Mouse (Mus musculus): Measurements from ENCODE around the gene Agxt2. TPM values are rescaled to one million over a fixed set of nuclear protein-coding genes. Genes with fewer than 3 reads are reported as not detected.

The Agxt2 gene
- polyA plus RNA-seq (2015; fragmentation: Nextera tagmentation; extraction: Ambion mirVana): 9.8 and 11.7 TPM in 2 replicates

DNA sequence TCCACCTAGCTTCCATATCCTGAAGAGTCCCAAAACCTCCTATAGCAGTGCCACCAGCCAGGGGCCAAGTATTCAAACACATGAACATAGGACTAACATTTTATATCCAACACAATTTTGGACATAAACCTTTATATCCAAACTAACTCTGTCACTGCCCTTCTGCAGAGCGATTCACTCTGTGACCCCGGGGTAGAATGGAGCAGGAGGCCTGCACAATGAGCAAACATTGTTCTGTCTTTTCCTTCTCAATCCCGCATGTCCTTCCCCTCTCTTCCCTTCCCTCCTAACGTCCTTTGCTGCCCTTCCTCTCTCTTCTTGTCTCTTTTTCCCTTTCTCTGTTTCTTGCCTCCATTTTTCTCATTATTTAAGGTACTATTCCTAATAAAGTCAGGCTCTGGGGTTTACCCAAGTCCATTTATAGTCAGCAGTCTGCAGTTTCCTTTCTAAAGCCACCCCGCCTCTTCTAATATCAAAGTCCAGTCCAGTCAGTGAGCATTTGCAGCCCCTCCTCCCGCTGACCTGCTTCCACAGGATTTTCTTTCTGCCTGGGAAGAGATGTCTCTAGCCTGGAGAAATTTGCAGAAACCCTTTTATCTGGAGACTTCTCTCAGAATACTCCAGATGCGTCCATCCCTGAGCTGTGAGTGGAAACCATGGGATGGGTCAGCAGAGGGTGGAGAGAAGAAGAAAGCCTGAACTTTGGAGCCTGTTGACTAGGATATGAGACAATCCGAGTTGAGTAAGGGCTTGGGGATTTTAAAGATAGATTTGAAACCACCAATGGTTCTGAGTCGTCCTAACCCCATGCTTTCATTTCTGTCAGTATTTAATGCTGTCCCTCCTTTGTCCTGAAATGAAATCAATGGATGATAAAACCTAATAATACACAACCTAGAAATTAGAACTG, at the start of gene Agxt2:
Gene Agxt2, plus strand, starts transcription at position 494 of the 910 bp plus-strand sequence.
- ATAC-seq (ENCODE audit: insufficient read depth): peak; percentile 65
- WGBS (ENCODE audit: insufficient replicate concordance): 47% methylated on average over 9 of the region's 9 CpGs

DNA sequence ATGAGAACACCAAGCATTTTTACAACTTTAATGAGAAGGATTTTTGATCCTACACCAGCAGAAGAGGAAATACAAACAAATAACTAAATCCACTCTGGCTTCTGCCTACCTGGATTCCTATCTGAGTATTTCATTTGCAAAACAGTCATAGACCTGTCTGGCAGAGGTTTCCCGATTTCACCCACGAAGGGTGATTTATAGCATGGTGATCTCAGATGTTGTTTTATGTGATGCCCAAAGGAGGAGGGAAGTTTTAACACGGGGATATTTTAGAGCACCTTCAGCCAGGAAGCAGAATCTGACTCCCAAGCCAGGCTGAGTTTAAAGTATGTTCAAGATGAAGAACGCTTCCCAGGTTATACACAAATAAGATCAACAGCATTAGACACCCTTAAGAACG, 46.5 kb upstream of the Agxt2 start:
- ATAC-seq (ENCODE audit: insufficient read depth): no peak
- H3K36me3 ChIP-seq (replicated peaks): no peaks in the 10 kb centered on the region
- 52% methylated on average over 5 of the region's 5 CpGs for WGBS (ENCODE audit: insufficient replicate concordance)
- H3K4me2 ChIP-seq: no peak overlapping the region
- H3K9ac ChIP-seq: no peak overlapping the region
- H3K9me3 ChIP-seq (replicated peaks): no peaks in the 10 kb centered on the region
- no peak overlapping the region for H3K27ac ChIP-seq (replicated peaks)
- H3K27me3 ChIP-seq: no peaks in the 10 kb centered on the region
- H3K4me3 ChIP-seq (replicated peaks): no peak overlapping the region
- no peaks in the 10 kb centered on the region for H3K4me1 ChIP-seq (replicated peaks)

More for the DNA sequence above, at the start of gene Agxt2:
- no peaks in the 10 kb centered on the region for H3K27me3 ChIP-seq
- peak within 1 kb of the TSS; percentile 54 for H3K27ac ChIP-seq (replicated peaks)
- peak within 1 kb of the TSS; percentile 25 for H3K4me2 ChIP-seq
- peak within 1 kb of the TSS; percentile 31; the same call in 1 of the 2 replicates for H3K4me3 ChIP-seq (replicated peaks)
- H3K9ac ChIP-seq: no peak within 1 kb of the TSS
- no peaks in the 10 kb centered on the region for H3K4me1 ChIP-seq (replicated peaks)
- H3K9me3 ChIP-seq (replicated peaks): no peaks in the 10 kb centered on the region
- no peaks in the 10 kb centered on the region for H3K36me3 ChIP-seq (replicated peaks)

DNA sequence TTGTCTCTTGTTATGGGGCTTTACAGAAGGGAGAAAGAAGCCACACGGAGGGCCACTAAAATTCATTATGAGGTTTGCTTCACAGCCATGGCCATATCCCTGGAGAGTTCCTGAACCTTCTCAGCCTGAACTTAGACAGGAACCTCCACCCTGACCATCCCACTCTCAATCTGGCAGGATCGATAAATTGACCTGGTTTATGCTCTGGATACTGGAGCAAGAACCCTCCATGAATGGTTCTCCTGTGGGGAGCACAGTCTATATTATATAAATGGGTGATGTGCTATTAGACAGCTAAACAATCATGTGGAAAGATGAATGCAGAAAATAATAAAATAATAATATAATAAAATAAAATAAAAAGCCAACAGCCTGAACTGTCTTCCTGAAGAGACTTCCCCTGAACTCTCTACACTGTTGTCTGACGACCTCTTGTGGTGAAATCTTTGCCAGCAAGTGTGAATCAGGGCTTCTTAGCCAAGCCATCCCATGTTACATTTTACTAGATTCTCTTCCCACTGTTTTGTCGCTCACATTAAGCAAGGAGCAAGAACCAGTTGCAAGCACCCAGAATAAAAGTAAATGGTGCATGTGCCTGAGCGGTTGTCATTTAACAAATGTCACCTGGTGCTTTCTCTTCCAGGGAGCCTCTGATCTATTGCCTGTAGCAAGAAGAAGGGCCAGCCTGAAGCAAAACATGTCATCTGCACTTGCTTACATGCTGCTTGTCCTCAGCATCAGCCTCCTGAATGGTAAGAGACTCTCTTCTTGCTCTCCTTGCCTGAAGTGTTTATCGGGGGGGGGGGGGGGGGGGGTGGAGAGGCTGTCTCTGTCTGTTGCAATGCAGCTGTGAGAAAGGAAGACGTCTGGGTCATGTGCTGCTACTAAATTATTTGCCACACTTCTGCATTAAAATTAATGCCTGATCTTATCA, 44.5 kb upstream of the Agxt2 start:
- no peaks in the 10 kb centered on the region for H3K27me3 ChIP-seq
- H3K36me3 ChIP-seq (replicated peaks): no peaks in the 10 kb centered on the region
- ATAC-seq (ENCODE audit: insufficient read depth): no peak
- H3K9me3 ChIP-seq (replicated peaks): no peaks in the 10 kb centered on the region
- no peak overlapping the region for H3K9ac ChIP-seq
- H3K4me1 ChIP-seq (replicated peaks): no peaks in the 10 kb centered on the region
- WGBS (ENCODE audit: insufficient replicate concordance): 38% methylated on average over 6 of the region's 7 CpGs
- H3K4me3 ChIP-seq (replicated peaks): no peak overlapping the region
- no peak overlapping the region for H3K27ac ChIP-seq (replicated peaks)
- H3K4me2 ChIP-seq: no peak overlapping the region

DNA sequence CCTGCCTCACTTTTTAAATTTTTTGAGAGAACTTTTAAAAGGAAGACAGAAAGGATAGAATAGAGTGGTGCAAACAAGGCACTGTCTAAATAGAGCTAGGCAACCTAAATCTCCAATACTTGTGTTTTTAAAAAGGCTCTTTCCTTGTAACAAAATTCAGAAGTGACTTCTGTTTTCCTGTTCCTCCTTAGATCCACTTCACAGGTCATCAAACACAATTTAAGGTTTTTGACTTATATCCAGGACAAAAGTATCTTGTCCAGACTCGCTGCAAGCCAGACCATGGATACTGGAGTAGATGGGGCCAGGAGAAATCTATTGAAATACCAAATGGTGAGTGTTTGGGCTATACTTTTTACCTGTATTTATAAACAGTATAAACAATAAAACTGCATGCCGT, 33.3 kb upstream of the Agxt2 start, which contains the start of gene Gm21973:
Gene Gm21973, plus strand, starts transcription at position 301 of the 400 bp plus-strand sequence.
- ATAC-seq (ENCODE audit: insufficient read depth): no peak
- Histone ChIP-seq H3K9ac (no peak within 1 kb of the TSS), H3K4me3 (replicated peaks) (no peak within 1 kb of the TSS), H3K27ac (replicated peaks) (no peak within 1 kb of the TSS), H3K4me2 (no peak within 1 kb of the TSS), H3K9me3 (replicated peaks) (no peaks in the 10 kb centered on the region), H3K27me3 (no peaks in the 10 kb centered on the region), H3K36me3 (replicated peaks) (no peaks in the 10 kb centered on the region), H3K4me1 (replicated peaks) (no peaks in the 10 kb centered on the region)
- WGBS (ENCODE audit: insufficient replicate concordance): 72% methylated on average over 2 of the region's 2 CpGs

DNA sequence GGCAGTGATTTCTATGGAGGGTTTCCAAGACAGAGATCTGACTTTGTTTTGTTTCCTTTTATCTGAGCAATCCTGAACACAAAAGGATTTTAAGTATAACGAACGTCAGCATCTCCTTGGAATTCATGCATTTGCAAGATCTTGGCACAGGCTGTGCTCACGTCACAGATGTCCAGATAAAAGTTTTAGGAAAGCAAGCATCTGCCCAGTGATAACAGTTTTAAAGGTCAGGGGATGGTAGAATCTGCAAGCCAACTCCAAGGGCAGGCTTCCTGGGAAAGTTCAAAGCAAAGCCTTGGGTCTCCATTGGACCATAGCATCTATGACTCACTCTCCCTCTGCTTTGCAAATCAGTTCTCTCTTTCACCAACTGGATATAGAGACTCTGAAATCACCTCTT, 27.7 kb upstream of the Agxt2 start:
- no peak for ATAC-seq (ENCODE audit: insufficient read depth)
- H3K4me2 ChIP-seq: no peak overlapping the region
- WGBS (ENCODE audit: insufficient replicate concordance): 52% methylated on average over 3 of the region's 3 CpGs
- no peak overlapping the region for H3K27ac ChIP-seq (replicated peaks)
- no peaks in the 10 kb centered on the region for H3K27me3 ChIP-seq
- H3K9me3 ChIP-seq (replicated peaks): no peaks in the 10 kb centered on the region
- no peak overlapping the region for H3K9ac ChIP-seq
- no peaks in the 10 kb centered on the region for H3K4me1 ChIP-seq (replicated peaks)
- H3K36me3 ChIP-seq (replicated peaks): no peaks in the 10 kb centered on the region
- H3K4me3 ChIP-seq (replicated peaks): no peak overlapping the region

DNA sequence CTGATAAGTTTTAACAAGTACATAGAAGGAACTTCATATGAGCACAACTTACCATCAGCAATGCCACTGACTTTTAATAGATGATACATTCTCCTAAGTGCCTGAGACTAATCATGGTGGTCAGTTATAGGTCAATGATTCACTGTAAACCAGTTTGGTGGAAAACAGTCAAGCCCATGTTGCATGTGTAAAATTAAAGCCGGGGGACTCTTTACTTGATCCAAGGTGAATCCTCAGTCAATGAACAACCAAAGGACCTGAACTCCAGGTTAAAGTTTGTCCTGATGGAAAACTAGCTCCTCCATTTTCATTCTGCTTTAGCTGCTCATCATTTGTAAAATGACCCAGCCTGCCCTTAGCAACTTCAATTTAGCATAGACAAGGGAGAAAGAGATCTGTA, 25.8 kb upstream of the Agxt2 start:
- Histone ChIP-seq H3K4me2 (no peak overlapping the region), H3K36me3 (replicated peaks) (no peaks in the 10 kb centered on the region)

DNA sequence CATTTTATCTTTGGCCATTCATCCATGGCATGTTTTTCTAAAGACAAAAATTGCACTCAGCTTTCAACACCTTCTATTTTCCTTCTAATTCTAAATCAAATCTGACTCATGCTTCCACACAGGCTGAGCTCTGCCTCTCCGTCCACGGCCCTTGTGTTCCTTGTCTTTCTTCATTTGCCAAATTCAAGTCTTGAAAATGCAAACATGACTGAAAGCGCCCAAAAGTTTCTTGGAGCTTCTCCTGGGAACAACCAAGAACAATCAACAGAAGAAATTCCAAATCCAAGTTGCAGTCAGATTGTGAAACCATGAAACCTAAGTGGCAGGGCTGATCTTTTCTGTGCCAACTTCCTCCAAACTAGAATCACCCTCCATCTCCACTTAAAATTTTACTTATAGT, 19.7 kb upstream of the Agxt2 start:
- H3K4me2 ChIP-seq: no peak overlapping the region
- no peaks in the 10 kb centered on the region for H3K27me3 ChIP-seq
- H3K36me3 ChIP-seq (replicated peaks): no peaks in the 10 kb centered on the region
- WGBS (ENCODE audit: insufficient replicate concordance): 60% methylated on average over 3 of the region's 3 CpGs
- H3K9ac ChIP-seq: no peak overlapping the region
- ATAC-seq (ENCODE audit: insufficient read depth): no peak
- no peak overlapping the region for H3K27ac ChIP-seq (replicated peaks)
- H3K4me1 ChIP-seq (replicated peaks): no peaks in the 10 kb centered on the region
- no peak overlapping the region for H3K4me3 ChIP-seq (replicated peaks)
- H3K9me3 ChIP-seq (replicated peaks): no peaks in the 10 kb centered on the region

More for the DNA sequence above, 25.8 kb upstream of the Agxt2 start:
- H3K9ac ChIP-seq: no peak overlapping the region
- H3K9me3 ChIP-seq (replicated peaks): no peaks in the 10 kb centered on the region
- ATAC-seq (ENCODE audit: insufficient read depth): no peak
- 67% methylated on average over 1 of the region's 1 CpGs for WGBS (ENCODE audit: insufficient replicate concordance)
- no peak overlapping the region for H3K27ac ChIP-seq (replicated peaks)
- H3K4me3 ChIP-seq (replicated peaks): no peak overlapping the region
- H3K4me1 ChIP-seq (replicated peaks): no peaks in the 10 kb centered on the region
- H3K27me3 ChIP-seq: no peaks in the 10 kb centered on the region

DNA sequence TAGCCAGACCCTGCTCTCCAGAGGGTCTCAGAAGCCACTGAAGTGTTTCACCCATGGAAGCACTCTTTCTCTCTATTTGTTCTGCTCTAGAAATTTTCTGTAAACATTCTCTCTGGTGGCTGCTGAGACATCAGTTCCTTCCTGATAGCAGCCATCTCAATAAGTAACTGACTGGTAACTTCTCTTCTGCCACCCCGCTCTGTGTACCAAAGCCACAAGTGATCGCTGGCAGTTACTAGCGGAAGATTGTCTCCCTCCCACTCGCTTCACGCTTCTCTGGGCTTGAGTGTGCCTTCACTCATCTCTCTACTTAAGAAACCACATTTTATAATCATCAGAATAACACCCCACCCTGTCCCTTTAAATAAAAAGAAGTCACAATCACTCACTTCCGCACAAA, 11.3 kb upstream of the Agxt2 start:
- H3K4me3 ChIP-seq (replicated peaks): no peak overlapping the region

DNA sequence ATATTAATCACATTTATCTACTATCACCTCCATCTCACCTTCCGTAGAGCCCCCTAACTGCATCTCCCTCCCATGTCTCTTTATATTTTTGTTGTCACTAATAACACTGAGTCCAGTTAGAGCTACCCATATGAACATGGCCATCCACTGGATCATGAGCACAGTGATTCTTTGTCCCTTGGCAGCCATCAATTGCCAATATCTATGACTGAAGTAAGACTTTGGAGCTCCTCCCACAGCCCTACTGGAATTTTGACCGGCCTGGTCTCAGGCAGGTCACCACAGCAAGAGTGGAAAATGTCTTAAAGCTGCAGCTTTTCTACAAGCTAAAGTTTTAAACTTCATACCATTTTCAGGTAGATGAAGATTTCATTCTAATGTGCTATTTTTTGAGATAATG, 8.0 kb downstream of the Agxt2 start:
- no peak overlapping the region for H3K27ac ChIP-seq (replicated peaks)
- H3K9me3 ChIP-seq (replicated peaks): no peaks in the 10 kb centered on the region
- H3K4me3 ChIP-seq (replicated peaks): no peak overlapping the region
- ATAC-seq (ENCODE audit: insufficient read depth): no peak
- no peak overlapping the region for H3K9ac ChIP-seq
- no peaks in the 10 kb centered on the region for H3K4me1 ChIP-seq (replicated peaks)
- 74% methylated on average over 2 of the region's 2 CpGs for WGBS (ENCODE audit: insufficient replicate concordance)
- H3K27me3 ChIP-seq: no peaks in the 10 kb centered on the region
- H3K36me3 ChIP-seq (replicated peaks): no peaks in the 10 kb centered on the region
- no peak overlapping the region for H3K4me2 ChIP-seq

More for the DNA sequence above, 11.3 kb upstream of the Agxt2 start:
- Histone ChIP-seq H3K4me2 (no peak overlapping the region), H3K4me1 (replicated peaks) (no peaks in the 10 kb centered on the region), H3K27ac (replicated peaks) (no peak overlapping the region), H3K27me3 (no peaks in the 10 kb centered on the region), H3K9me3 (replicated peaks) (no peaks in the 10 kb centered on the region), H3K36me3 (replicated peaks) (no peaks in the 10 kb centered on the region), H3K9ac (no peak overlapping the region)
- WGBS (ENCODE audit: insufficient replicate concordance): 58% methylated on average over 6 of the region's 6 CpGs
- no peak for ATAC-seq (ENCODE audit: insufficient read depth)

DNA sequence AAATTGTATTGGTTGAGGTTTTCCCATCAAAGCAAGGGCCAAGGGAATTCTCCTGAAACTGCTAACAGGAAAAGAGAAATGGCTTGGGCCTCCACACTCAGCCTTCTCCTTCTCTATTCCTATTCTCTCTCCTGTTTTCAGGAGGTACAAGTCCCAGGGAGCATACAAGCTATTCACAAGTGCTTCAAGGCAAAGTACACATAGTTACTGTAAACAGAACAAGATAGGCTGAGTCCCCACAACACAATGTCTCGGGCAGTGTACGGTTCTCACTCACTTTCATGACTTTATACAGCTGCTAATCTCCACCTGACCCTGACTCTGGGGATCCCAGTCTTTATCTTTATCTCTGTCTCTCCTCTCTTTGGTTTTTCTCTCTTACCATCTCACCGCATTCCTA, 17.1 kb downstream of the Agxt2 start:
- ATAC-seq (ENCODE audit: insufficient read depth): 0 out of 2 replicates have a peak, but pooled peaks have one; percentile 34
- H3K36me3 ChIP-seq (replicated peaks): no peaks in the 10 kb centered on the region
- peak overlapping the region; percentile 1; the same call in 1 of the 2 replicates for H3K27ac ChIP-seq (replicated peaks)
- H3K27me3 ChIP-seq: no peaks in the 10 kb centered on the region
- 0 out of 2 replicates have a peak, but pooled peaks cover 4% of the 10 kb centered on the region for H3K4me1 ChIP-seq (replicated peaks)
- H3K9ac ChIP-seq: no peak overlapping the region
- no peaks in the 10 kb centered on the region for H3K9me3 ChIP-seq (replicated peaks)
- no peak overlapping the region for H3K4me3 ChIP-seq (replicated peaks)
- 44% methylated on average over 3 of the region's 3 CpGs for WGBS (ENCODE audit: insufficient replicate concordance)
- H3K4me2 ChIP-seq: no peak overlapping the region
